Mouse (Mus musculus) thymus, postnatal 0 days (tissue): ENCODE measurements around the gene Lat. TPM values are rescaled to one million over a fixed set of nuclear protein-coding genes. Genes with fewer than 3 reads are reported as not detected.
"Not testable (repeated sequence)": the region's sequence is repeated elsewhere in the genome, so short reads cannot be mapped to it uniquely, and the experiment has no call there.

Source experiments
- DNase-seq: peaks from one replicate; pipeline ENCODE4 v3.0.0-alpha.2; 2015; ENCODE audit warnings: low spot score
- polyA plus RNA-seq: library from polyadenylated mRNA; unstranded; fragments of >200 nt; fragmentation: Nextera tagmentation; extraction: Ambion mirVana; gene quantifications from 2 replicates; pipeline ENCODE4 v1.2.1, GENCODE M21; 2015

Lat gene
- 890 and 915 TPM in 2 replicates for polyA plus RNA-seq

GRCm38 (mm10) chr7:126369393-126369792 lies at the start of gene Lat:
Gene Lat, minus strand, starts transcription at chr7:126369570.
- peak; percentile 94 for DNase-seq

DNA sequence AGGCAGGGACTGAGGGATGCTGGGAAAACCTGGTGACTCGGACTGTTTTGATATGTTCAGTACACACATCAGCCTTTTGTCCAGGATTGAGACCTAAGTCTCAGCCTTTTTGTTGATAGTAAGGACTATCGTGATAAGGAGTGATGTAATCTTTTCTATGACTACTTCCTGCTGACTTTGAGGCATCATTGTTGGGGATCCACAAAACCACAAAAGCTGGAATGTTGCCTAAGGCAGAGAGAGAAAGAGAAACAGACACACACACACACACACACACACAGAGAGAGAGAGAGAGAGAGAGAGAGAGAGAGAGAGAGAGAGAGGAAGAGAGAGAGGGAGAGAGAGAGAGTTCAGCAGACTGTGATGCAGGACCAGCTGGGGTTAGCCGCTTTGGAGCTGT lies 49.1 kb upstream of the Lat start:
- no peak for DNase-seq

DNA sequence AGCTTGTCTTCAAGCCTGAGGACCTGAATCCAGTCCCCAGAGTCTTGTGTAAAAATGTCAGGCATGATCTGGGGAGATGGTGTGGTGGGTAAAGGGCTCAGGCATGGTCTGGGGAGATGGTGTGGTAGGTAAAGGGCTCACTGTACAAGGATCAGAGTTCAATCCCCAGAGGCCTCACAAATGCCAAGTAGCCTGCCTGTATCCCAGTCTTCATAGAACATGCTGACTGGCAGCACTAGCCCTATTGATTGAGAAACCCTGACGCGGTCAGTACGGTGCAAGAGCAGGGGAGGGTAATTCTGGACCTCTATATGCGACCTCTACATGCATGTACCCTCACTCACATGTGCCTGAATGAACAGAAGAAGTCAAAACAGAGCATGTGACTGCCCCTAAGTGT lies 48.2 kb upstream of the Lat start:
- DNase-seq = no peak

DNA sequence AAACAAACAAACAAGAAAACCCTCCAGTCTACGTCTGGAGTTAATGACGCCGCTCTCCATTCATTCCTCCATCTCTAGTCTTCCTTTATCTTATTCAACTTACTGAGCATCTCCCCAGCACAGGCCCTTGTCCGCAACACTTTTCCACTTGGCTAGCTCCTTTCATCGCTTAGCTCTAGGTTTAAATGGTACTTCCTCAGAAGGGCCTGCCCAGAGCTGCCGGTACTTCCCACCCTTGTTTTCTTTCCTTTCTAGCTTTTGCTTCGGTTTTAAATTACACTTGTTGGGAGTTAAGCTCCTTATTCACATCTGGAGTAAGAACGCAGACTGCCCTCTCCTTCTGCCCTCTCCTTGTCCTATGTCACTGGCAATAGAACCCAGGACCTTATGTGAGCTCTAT lies 47.7 kb upstream of the Lat start:
- no peak for DNase-seq

- peak; percentile 68 for DNase-seq
Measured at GRCm38 (mm10) chr7:126416615-126417014, 47.2 kb upstream of the Lat start.

DNA sequence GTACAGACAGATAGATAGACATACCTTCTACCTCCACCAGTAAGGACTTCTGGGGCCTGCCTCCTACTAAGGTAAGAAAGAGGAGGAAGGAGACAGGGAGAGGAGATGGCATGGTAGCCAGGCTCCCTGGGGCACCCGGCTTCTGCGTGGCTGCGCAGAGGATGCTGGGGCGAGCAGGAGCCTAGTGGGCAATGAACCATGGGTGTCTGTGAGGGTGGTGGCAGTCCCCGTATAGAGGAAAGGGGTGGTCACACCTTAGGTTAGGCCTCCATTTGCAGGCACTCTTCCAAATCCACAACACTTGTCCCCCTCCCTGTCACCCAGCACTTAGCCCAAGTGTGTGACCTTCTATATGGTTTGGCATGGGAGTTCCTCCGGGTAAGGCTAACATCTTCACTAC lies 45.4 kb upstream of the Lat start, which contains the start of gene Cd19:
Cd19 (minus strand) TSS at position 165 of the 400 bp plus-strand sequence.
- no peak for DNase-seq

GRCm38 (mm10) chr7:126411061-126411460 lies 41.7 kb upstream of the Lat start:
- DNase-seq = no peak

- no peak for DNase-seq
Measured at GRCm38 (mm10) chr7:126408686-126409085, 39.3 kb upstream of the Lat start.

DNA sequence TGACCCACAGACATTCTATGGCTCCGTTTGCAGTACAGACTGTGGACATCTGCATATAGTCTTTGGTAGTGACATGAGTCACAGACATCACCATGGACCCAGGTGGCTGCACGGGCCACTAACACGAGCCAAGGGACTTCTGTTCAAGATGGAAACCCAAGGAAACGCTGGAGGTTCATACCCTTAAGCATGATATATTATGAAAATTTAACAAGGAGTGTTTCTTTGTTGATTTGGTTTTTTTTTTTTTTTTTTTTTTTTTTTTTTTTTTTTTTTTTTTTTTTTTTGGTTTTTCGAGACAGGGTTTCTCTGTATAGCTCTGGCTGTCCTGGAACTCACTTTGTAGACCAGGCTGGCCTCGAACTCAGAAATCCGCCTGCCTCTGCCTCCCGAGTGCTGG lies 33.1 kb upstream of the Lat start:
- DNase-seq = not testable (repeated sequence)

DNA sequence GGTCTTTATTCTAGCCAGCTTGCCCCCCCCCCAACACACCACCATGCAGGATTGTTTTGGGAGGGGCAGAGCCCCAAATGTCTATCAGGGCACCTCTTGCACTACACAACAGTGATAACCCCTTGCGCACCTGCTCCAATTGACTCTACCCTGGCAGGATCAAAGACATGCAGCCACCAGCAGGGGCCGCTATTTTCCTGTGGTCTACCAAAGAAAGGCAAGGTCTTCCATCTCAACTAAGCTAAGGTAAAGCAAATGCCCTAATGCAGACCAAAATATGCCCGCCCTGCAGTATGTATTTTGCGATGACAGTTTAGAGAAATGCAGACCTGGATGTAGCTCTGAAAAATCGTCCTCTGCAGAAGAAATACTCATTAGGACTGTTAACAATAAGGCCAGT lies 30.2 kb upstream of the Lat start:
- peak; percentile 92 for DNase-seq

DNA sequence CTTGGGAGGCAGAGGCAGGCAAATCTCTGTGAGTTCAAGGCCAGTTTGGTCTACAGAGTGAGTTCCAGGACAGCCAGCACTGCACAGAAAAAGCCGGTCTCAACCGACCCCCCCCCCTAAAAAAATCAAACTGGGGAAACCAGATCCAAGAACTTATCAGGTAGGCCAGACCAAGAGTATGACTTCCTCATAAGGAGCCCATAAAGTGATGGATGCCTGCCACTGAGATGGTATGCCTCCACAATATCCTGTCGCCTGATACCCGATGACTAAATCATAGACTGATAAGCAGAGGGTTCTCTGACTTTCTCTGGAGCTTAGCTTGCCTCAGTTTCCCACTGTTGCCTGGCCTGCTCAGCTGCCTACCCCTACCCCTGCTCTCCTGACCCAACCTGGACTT lies 28.5 kb upstream of the Lat start:
- DNase-seq = no peak

- DNase-seq = no peak
Measured at GRCm38 (mm10) chr7:126397221-126397620, 27.9 kb upstream of the Lat start.

DNA sequence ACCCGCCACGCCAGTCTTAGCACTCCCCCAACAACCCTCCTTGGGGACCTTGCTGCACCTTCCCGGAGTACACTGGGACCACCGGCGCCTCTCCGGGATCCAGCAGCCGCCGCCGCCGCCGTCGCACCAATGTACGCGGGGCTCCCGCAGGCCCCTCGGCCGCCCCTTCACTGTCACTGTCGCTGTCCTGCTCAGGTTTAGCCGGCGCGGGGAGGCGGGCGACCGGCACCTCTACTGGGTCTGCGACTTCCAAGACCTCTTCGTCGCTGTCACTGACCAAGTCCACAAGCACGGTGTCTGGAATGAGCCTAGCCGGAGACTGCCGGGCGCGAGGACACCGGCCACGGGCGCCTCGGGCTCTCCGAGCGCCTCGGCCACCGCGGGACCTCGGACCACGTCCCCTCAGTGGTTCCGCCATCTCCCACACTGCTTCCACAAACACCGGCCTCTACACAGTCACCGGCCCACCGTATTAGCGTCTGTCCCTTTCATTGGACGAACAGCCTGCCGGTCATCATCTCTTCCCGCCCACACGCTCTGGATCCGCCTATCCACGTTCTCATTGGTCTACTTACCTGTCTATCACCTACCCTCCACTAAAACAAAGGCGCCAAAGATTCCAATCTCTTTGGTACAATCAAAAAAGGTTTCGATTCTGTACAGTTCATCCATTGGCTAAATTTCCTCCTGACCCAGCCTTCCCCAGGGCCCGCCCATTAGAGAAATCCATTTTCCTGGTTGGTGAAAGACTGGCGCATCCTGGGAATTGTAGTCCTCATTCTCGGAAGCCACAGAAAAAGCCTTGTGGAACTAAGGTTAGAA lies 27.1 kb upstream of the Lat start, which contains the start of gene Nfatc2ip:
Nfatc2ip (minus strand) TSS at position 440 of the 822 bp plus-strand sequence.
- DNase-seq = peak; percentile 98

- DNase-seq = not testable (repeated sequence)
Measured at GRCm38 (mm10) chr7:126392086-126392884, 22.9 kb upstream of the Lat start.

GRCm38 (mm10) chr7:126388185-126388584 lies 18.8 kb upstream of the Lat start:
- no peak for DNase-seq

- no peak for DNase-seq
Measured at GRCm38 (mm10) chr7:126383565-126383964, 14.2 kb upstream of the Lat start.

GRCm38 (mm10) chr7:126377278-126378158 lies 8.1 kb upstream of the Lat start, which contains the start of gene Spns1:
Gene Spns1, minus strand, starts transcription at chr7:126377450.
- DNase-seq = peak; percentile 98

DNA sequence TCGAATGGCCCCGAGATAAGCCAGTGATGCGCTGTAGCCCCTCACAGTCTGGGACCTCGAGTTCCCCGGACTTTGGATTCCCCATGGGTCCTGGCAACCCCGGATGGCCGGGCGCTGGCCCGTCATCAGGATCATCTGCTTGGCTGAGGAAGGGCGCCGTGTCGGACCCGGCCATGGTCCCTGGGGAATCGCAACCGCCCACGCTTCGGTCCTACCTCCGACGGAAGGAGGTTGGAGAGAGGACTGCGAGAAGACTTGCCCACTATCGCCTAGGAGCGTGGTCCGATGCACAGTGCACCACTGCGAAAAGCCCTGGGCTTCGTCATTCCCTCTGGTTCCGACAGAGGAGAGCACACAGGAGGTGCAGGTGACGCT lies 7.5 kb upstream of the Lat start:
- DNase-seq = no peak

GRCm38 (mm10) chr7:126375012-126375411 lies 5.6 kb upstream of the Lat start:
- DNase-seq = peak; percentile 36

GRCm38 (mm10) chr7:126374526-126374925 lies 5.2 kb upstream of the Lat start:
- peak; percentile 20 for DNase-seq

DNA sequence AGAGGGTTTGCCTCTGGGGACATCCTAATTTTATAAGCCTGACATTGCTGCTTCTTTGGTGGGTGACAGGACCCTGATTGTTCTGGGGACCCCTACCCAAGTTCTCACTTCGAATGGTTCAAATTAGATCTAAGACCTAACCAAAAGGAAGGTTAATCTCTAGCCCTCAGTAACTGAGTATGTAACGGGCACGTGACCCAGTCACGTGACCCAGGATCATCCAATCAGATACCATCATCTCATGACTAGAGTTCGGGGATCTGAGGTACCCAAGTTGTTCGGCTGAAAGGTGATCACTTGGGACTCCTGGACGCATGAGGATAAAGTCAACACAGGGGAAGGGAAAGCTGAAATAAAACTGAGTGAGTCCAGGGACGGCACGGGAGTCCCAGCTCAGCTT lies 3.6 kb upstream of the Lat start:
- no peak for DNase-seq
